Mouse (Mus musculus) hindbrain, embryonic 13.5 days (tissue): ENCODE data around the gene Tnfsf13. TPM values are rescaled to one million over a fixed set of nuclear protein-coding genes. Genes with fewer than 3 reads are reported as not detected.
"Not testable (repeated sequence)": the region's sequence is repeated elsewhere in the genome, so short reads cannot be mapped to it uniquely, and the experiment has no call there.

Experiments used
- ATAC-seq: fragments of 200-750 bp; cut with Nextera tagmentation; 2 replicates; pipeline ENCODE4 v1.8.0; 2017; ENCODE audit warnings: moderate TSS enrichment; ENCODE audit not compliant: low FRiP score
- H3K27ac ChIP-seq: fragments of 300-500 bp; sonication (generic); 2 replicates; pipeline ENCODE4 v1.5.1; 2015; ENCODE audit warnings: inconsistent platforms, mild to moderate bottlenecking, moderate library complexity
- H3K27me3 ChIP-seq: fragments of 300-500 bp; sonication (generic); 2 replicates; pipeline ENCODE4 v1.6.1; 2015; ENCODE audit warnings: mild to moderate bottlenecking, inconsistent platforms
- H3K36me3 ChIP-seq: fragments of 300-500 bp; sonication (generic); 2 replicates; pipeline ENCODE4 v1.6.1; 2015; ENCODE audit warnings: mild to moderate bottlenecking, inconsistent platforms
- H3K4me1 ChIP-seq: fragments of 300-500 bp; sonication (generic); replicated peaks from 2 replicates; pipeline ENCODE4 v1.6.1; 2015; ENCODE audit warnings: inconsistent platforms
- H3K4me2 ChIP-seq: fragments of 300-500 bp; sonication (generic); 2 replicates; pipeline ENCODE4 v1.6.1; 2015; ENCODE audit warnings: inconsistent platforms, mild to moderate bottlenecking, moderate library complexity
- H3K4me3 ChIP-seq: fragments of 300-500 bp; sonication (generic); 2 replicates; pipeline ENCODE4 v1.5.1; 2015; ENCODE audit warnings: mild to moderate bottlenecking, inconsistent platforms
- H3K9ac ChIP-seq: fragments of 300-500 bp; sonication (generic); 2 replicates; pipeline ENCODE4 v1.6.1; 2015; ENCODE audit warnings: mild to moderate bottlenecking, inconsistent platforms
- H3K9me3 ChIP-seq: fragments of 300-500 bp; sonication (generic); 2 replicates; pipeline ENCODE4 v1.6.1; 2016; ENCODE audit warnings: inconsistent platforms
- WGBS: fragments of 180-500 bp; shearing (Covaris S2); methylation state at CpG from one replicate; pipeline ENCODE4 v1.1.7; 2015; 5-methylcytosine and 5-hydroxymethylcytosine counted together
- polyA plus RNA-seq: library from polyadenylated mRNA; unstranded; fragments of >200 nt; fragmentation: Nextera tagmentation; extraction: Ambion mirVana; gene quantifications from 2 replicates; pipeline ENCODE4 v1.2.1, GENCODE M21; 2015

The Tnfsf13 gene
- 0.36 and 0.53 TPM in 2 replicates for polyA plus RNA-seq

DNA sequence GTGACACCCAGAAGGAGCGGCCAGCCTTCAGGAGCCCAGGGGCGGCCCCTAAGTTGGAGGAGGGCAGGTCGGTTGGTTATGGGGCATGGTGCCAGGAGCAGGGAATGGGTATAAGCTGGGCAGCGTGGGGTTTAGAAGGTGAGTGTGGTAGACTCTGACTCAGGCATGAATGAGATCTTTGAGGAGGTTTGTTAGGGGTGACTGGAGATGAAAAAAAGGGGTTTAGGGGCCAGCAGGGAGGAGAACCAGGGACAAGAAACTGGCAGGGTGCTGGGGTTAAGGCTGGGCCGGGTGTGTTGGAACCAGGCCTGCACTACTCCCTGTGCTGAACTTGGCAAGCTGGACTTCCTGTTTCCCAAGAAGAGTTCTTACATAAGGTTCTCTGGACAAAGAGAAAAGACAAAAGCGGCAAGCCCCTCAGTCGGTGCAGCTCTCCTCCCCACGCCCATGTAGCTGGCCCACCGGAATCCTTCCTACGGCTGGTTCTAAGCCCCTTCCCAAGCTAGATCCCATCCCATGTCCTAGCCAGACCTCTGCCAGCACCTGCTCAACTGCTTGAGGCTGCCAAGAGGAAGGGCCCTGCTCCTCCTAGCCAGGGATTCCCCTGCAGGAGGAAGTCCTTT, at the start of gene Tnfsf13:
TSS of gene Tnfsf13 (minus strand) at position 259 of the 623 bp plus-strand sequence.
- Histone ChIP-seq H3K4me1 (peaks cover 38% of the 10 kb centered on the region), H3K9me3 (no peaks in the 10 kb centered on the region), H3K27me3 (peaks cover 13% of the 10 kb centered on the region; the same call in 1 of the 2 replicates), H3K4me2 (no peak within 1 kb of the TSS), H3K9ac (peak within 1 kb of the TSS; percentile 58), H3K27ac (0 out of 2 replicates have a peak within 1 kb of the TSS, but pooled peaks have one; percentile 46), H3K4me3 (no peak within 1 kb of the TSS), H3K36me3 (no peaks in the 10 kb centered on the region)
- 55% methylated on average over 10 of the region's 10 CpGs for WGBS
- ATAC-seq: no peak

DNA sequence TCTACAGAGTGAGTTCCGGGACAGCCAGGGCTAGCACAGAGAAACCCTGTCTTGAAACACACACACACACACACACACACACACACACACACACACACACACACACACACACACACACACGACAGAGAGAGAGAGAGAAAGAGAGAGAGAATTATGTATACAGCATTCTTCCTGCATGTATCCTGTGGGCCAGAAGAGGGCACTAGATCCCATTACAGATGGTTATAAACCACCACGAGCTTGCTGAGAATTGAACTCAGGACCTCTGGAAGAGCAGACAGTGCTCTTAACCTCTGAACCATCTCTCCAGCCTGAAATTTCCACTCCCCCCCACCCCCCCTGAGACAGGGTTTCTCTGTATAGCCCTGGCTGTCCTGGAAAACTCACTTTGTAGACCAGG, 45.8 kb upstream of the Tnfsf13 start:
- H3K27me3 ChIP-seq, H3K4me3 ChIP-seq, H3K4me2 ChIP-seq, H3K4me1 ChIP-seq, ATAC-seq, H3K9me3 ChIP-seq, H3K27ac ChIP-seq, H3K9ac ChIP-seq: not testable (repeated sequence)
- peaks cover 34% of the 10 kb centered on the region for H3K36me3 ChIP-seq
- 69% methylated on average over 1 of the region's 3 CpGs for WGBS

DNA sequence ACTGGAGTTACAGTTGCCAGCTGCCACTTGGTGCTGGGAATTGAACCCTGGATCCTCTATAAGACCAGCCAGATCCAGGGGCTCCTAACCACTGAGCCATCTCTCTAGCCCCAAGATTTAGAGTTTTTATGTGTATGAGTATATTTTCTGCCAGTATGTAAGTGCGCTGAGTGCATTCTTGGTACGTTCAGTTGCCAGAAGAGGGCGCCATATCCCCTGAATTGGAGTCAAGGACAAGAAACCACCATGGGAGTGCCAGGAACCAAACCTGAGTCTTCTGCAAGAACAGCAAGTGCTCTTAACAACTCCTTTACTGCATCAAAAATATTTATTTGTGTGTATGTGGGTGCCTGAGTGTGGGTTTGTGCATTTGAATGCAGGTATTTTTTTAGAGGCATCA, 43.5 kb upstream of the Tnfsf13 start:
- WGBS: 14% methylated on average over 3 of the region's 3 CpGs
- ATAC-seq: no peak
- H3K4me1 ChIP-seq: no peaks in the 10 kb centered on the region
- H3K36me3 ChIP-seq: peaks cover 10% of the 10 kb centered on the region
- H3K27ac ChIP-seq: no peak overlapping the region
- H3K4me3 ChIP-seq: no peak overlapping the region
- H3K27me3 ChIP-seq: no peaks in the 10 kb centered on the region
- no peak overlapping the region for H3K9ac ChIP-seq
- H3K4me2 ChIP-seq: no peak overlapping the region
- 0 out of 2 replicates have a peak, but pooled peaks cover 5% of the 10 kb centered on the region for H3K9me3 ChIP-seq

DNA sequence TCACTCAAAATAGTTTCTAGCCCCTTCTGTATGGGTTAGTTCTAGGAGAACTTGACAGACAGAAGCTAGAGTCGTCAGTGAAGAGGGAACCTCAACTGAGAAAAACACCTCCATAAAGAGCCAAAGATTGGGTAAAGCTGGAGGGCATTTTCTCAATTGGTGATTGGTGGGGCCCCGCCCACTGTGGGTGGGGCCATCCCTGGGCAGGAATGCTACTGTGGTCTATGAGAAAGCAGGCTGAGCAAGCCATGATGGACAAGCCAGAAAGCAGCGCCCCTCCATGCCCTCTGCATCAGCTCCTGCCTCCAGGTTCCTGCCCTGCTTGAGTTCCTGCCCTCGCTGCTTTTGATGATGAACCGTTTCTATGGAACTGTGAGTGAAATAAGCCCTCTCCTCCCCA, 40.4 kb upstream of the Tnfsf13 start:
- H3K4me3 ChIP-seq: no peak overlapping the region
- no peaks in the 10 kb centered on the region for H3K36me3 ChIP-seq
- H3K9me3 ChIP-seq: 0 out of 2 replicates have a peak, but pooled peaks cover 5% of the 10 kb centered on the region
- no peak overlapping the region for H3K9ac ChIP-seq
- no peaks in the 10 kb centered on the region for H3K4me1 ChIP-seq
- no peak overlapping the region for H3K4me2 ChIP-seq
- no peak overlapping the region for H3K27ac ChIP-seq
- H3K27me3 ChIP-seq: no peaks in the 10 kb centered on the region
- 38% methylated on average over 5 of the region's 5 CpGs for WGBS
- no peak for ATAC-seq

DNA sequence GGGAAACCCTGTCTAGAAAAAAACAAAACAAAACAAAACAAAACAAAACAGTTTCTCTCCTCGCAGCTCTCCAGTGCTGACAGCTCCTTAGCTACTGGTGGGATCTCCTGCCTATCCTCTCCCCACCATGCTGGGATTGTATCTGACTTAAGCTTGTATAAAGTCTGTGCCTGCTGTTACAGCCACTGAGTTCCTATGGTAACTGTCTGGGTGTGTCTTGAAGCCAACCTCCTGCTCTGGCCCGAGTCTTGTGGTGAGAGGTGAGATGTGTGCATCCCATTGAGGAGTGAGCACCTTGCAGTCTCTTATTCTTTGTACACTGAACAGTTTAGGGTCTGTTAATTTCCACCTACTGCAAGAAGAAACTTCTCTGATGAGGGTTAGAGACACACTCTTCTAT, 37.5 kb upstream of the Tnfsf13 start:
- Histone ChIP-seq H3K4me3 (no peak overlapping the region), H3K9me3 (no peaks in the 10 kb centered on the region), H3K9ac (no peak overlapping the region), H3K27ac (no peak overlapping the region), H3K27me3 (no peaks in the 10 kb centered on the region), H3K4me1 (no peaks in the 10 kb centered on the region), H3K4me2 (no peak overlapping the region), H3K36me3 (no peaks in the 10 kb centered on the region)
- ATAC-seq: no peak
- WGBS: 52% methylated on average over 2 of the region's 2 CpGs

DNA sequence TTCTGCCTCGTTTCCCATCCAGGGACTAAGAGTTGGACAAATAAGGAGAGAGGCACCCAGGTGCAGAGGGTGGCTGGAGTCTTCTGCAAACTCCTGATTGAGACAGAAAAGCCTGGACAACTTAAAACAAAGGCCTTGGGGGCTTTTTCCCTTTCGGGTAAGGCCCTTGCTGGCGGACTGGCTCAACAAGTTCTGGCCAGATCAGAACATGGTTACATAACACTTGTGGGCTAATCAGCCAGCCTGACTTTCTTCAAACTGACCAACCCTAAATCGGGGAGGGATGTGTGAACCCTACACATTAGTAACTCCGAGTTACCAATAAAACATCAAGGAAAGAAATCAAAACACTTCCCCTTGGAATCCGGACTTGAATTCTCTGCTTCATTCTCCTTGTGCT, 35.3 kb upstream of the Tnfsf13 start:
- Histone ChIP-seq H3K4me3 (no peak overlapping the region), H3K9ac (no peak overlapping the region), H3K36me3 (no peaks in the 10 kb centered on the region), H3K4me1 (0 out of 2 replicates have a peak, but pooled peaks cover 2% of the 10 kb centered on the region), H3K4me2 (no peak overlapping the region), H3K27ac (no peak overlapping the region), H3K9me3 (no peaks in the 10 kb centered on the region), H3K27me3 (no peaks in the 10 kb centered on the region)
- no peak for ATAC-seq
- WGBS: 82% methylated on average over 6 of the region's 6 CpGs

DNA sequence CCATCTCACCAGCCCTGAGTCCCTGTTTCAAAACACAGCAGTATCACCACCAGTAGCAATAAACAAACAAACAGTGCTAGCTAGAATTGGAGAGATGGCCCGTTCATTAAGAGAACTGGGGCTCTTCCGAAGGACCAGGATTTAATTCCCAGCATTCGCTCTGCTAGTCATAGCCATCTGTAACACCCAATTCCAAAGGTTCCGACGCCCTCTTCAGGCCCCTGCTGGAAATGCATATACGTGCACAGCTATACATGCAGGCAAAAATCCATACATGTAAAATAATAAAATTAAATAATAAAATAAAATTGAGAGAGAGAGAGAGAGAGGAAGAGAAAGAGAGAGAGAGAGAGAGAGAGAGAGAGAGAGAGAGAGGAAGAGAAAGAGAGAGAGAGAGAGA, 33.8 kb upstream of the Tnfsf13 start:
- H3K27me3 ChIP-seq: no peaks in the 10 kb centered on the region
- no peak for ATAC-seq
- H3K4me2 ChIP-seq: no peak overlapping the region
- no peak overlapping the region for H3K27ac ChIP-seq
- WGBS: 74% methylated on average over 6 of the region's 6 CpGs
- no peaks in the 10 kb centered on the region for H3K36me3 ChIP-seq
- no peak overlapping the region for H3K9ac ChIP-seq
- H3K4me1 ChIP-seq: 0 out of 2 replicates have a peak, but pooled peaks cover 3% of the 10 kb centered on the region
- no peak overlapping the region for H3K4me3 ChIP-seq
- no peaks in the 10 kb centered on the region for H3K9me3 ChIP-seq

DNA sequence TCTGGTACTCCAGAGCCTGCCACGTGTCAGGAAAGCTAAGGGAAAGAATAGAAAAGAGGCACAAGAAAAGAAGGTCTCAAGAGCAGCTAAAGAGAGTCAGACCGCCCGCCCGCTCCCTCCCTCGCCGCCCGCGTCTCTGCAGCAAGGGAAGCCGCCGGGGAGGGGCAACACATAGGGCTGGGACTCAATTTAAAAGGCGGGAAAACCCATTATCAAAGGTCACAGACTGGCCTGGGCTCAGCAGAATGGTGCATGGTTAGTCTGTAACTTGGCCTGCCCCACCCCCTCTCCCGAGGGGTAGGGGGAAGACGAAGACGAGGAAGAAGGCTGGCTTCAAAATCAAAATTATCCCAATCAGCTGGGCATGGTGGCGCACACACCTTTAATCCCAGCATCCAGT, 33.1 kb upstream of the Tnfsf13 start:
- H3K27ac ChIP-seq: no peak overlapping the region
- no peaks in the 10 kb centered on the region for H3K9me3 ChIP-seq
- no peak for ATAC-seq
- H3K4me2 ChIP-seq: no peak overlapping the region
- H3K9ac ChIP-seq: peak overlapping the region; percentile 36; the same call in 1 of the 2 replicates
- H3K4me3 ChIP-seq: no peak overlapping the region
- H3K4me1 ChIP-seq: 0 out of 2 replicates have a peak, but pooled peaks cover 3% of the 10 kb centered on the region
- H3K27me3 ChIP-seq: no peaks in the 10 kb centered on the region
- 24% methylated on average over 15 of the region's 15 CpGs for WGBS
- H3K36me3 ChIP-seq: no peaks in the 10 kb centered on the region

DNA sequence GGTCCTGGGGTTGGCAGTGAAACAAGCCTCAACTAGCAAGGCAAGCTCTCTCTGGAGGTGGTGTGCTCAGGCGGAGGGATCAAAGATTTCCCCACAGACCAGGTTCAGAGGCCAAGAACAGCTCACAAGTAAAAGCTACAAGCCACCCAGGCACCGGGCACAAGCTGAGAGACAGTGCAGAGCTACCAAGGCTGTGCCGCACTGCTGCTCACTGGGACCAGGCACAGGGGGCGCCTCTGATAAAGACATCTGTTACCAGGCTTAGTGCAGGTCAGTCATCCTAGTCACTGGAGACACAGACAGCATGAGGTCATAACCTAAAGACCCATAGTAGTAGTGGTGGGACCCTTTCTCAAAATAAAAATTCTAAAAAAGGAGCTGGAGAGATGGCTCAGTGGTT, 31.4 kb upstream of the Tnfsf13 start:
- Histone ChIP-seq H3K4me1 (0 out of 2 replicates have a peak, but pooled peaks cover 3% of the 10 kb centered on the region), H3K4me3 (no peak overlapping the region), H3K9me3 (no peaks in the 10 kb centered on the region), H3K36me3 (no peaks in the 10 kb centered on the region), H3K27ac (no peak overlapping the region), H3K9ac (no peak overlapping the region), H3K4me2 (no peak overlapping the region), H3K27me3 (no peaks in the 10 kb centered on the region)
- 71% methylated on average over 4 of the region's 4 CpGs for WGBS
- no peak for ATAC-seq

DNA sequence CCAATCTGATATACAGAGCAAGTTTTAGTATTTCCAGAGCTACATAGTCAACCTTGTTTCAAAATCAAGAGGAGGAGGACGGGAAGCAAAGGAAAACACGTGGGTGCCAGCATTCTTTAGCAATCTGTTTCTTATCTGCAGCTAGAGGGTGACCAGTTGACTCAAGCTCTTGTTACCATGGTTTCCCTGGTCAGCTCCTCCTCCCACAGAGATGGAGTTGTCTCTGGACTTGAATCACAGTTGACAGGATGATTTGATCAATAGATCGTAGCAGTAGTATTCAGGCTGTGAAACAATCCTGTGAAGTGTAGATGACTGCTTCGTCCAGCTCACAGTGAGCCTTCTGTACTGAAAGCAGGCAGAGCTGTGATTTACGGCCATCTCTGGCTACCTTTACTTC, 30.3 kb upstream of the Tnfsf13 start:
- 17% methylated on average over 5 of the region's 5 CpGs for WGBS
- ATAC-seq: no peak

DNA sequence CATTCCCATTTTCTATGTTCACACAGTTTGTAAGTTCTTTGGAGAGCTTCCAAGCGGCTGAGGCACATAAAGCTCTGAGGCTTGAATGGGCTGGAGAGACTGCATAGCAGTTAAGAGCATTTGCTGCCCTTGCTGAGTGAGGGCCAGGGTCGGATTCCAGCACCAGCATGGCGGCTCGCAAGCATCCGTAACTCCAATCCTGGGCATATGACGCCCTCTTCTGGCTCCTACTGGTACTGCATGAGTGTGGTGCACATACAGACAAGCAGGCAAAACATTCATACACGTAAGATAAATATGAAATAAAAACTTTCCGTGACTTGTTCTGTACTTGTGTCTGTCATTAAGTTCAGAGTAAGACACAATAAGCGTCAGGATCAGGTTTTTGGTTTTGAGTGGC, 29.9 kb upstream of the Tnfsf13 start:
- Histone ChIP-seq H3K4me2 (no peak overlapping the region), H3K4me1 (0 out of 2 replicates have a peak, but pooled peaks cover 3% of the 10 kb centered on the region), H3K9me3 (no peaks in the 10 kb centered on the region), H3K9ac (no peak overlapping the region), H3K27ac (no peak overlapping the region), H3K36me3 (no peaks in the 10 kb centered on the region), H3K4me3 (no peak overlapping the region), H3K27me3 (no peaks in the 10 kb centered on the region)
- WGBS: 60% methylated on average over 9 of the region's 9 CpGs
- no peak for ATAC-seq

More for the DNA sequence above, 30.3 kb upstream of the Tnfsf13 start:
- Histone ChIP-seq H3K9me3 (no peaks in the 10 kb centered on the region), H3K27ac (no peak overlapping the region), H3K4me2 (no peak overlapping the region), H3K36me3 (no peaks in the 10 kb centered on the region), H3K9ac (no peak overlapping the region), H3K4me3 (no peak overlapping the region), H3K27me3 (no peaks in the 10 kb centered on the region), H3K4me1 (0 out of 2 replicates have a peak, but pooled peaks cover 3% of the 10 kb centered on the region)

DNA sequence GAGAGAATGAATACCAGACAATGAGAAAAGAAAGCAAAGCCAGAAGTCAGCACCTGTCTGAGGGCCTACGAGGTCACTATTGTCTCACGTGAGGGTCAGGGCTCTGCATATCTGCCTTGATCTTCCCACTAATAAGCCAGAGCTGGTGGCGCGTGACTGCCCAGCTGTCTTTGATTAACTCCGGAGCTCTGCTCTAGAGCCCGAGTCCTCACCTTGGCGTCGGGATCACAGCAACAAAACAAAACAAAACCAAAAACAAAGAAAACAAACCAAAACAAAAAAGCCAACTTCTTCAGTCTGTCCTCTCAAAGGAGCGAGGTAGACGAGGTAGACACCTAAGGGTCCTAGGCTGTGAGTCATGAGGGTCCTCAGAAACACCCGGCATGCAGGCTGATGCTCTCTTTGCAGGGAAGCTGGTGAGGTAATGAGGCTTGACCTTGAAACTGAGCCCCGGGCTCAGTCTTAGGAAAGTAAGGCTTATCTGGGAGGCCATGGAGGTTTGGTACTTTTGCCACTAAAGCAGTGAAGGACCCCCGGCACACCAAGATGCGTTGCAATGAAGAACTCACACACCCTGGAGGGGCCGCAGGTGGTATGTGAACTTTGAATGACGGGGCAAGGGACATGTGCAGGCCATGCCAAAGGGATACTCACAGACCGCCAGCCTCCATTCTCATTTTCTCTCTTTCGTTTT, 29.2 kb upstream of the Tnfsf13 start:
- 70% methylated on average over 18 of the region's 18 CpGs for WGBS
- no peak overlapping the region for H3K4me2 ChIP-seq
- no peak overlapping the region for H3K27ac ChIP-seq
- H3K27me3 ChIP-seq: no peaks in the 10 kb centered on the region
- H3K36me3 ChIP-seq: no peaks in the 10 kb centered on the region
- no peak overlapping the region for H3K9ac ChIP-seq
- 0 out of 2 replicates have a peak, but pooled peaks cover 5% of the 10 kb centered on the region for H3K4me1 ChIP-seq
- ATAC-seq: no peak
- H3K4me3 ChIP-seq: no peak overlapping the region
- no peaks in the 10 kb centered on the region for H3K9me3 ChIP-seq
